Mouse (Mus musculus) T-helper 2 cell (primary cell): ENCODE data around the gene Tmem144.

Experiments used
- in situ Hi-C: fragments of 300-600 bp; cut with MboI, MseI; formaldehyde crosslinking; loops from one replicate; pipeline ENCODE4 v1.15.1; 2025; ENCODE audit warnings: high pct_unique_total_duplicates

The Tmem144 gene

GRCm38 (mm10) chr3:79811632-79812031 is 40.9 kb downstream of the Tmem144 start:
- in situ Hi-C loops = loop anchor here (5.0 to 25.0 kb wide), 2 partner anchors 144 to 849 kb away; no protein-coding TSS in a partner anchor

- in situ Hi-C loops = loop anchor here (5.0 to 25.0 kb wide), 2 partner anchors 143 to 848 kb away; no protein-coding TSS in a partner anchor
These were observed 42.0 kb downstream of the Tmem144 start for GRCm38 (mm10) chr3:79810563-79810962.

- in situ Hi-C loops = loop anchor here (25.0 kb wide), 1 partner anchor 847 kb away; no protein-coding TSS in a partner anchor
These were observed 43.4 kb downstream of the Tmem144 start for GRCm38 (mm10) chr3:79809180-79809567.

GRCm38 (mm10) chr3:79808530-79809179 is 43.9 kb downstream of the Tmem144 start:
- in situ Hi-C loops = loop anchor here (25.0 kb wide), 1 partner anchor 846 kb away; no protein-coding TSS in a partner anchor

GRCm38 (mm10) chr3:79800761-79801160 is 51.8 kb downstream of the Tmem144 start:
- in situ Hi-C loops = loop anchor here (25.0 kb wide), 1 partner anchor 838 kb away; no protein-coding TSS in a partner anchor

- in situ Hi-C loops = loop anchor here (5.0 kb wide), 1 partner anchor 50 kb away; no protein-coding TSS in a partner anchor
These were observed 60.3 kb downstream of the Tmem144 start for GRCm38 (mm10) chr3:79792307-79792706.

GRCm38 (mm10) chr3:79790324-79790723 is 62.2 kb downstream of the Tmem144 start:
- in situ Hi-C loops = loop anchor here (5.0 kb wide), 1 partner anchor 48 kb away; no protein-coding TSS in a partner anchor

- in situ Hi-C loops = loop anchor here (10.0 kb wide), 1 partner anchor 1005 kb away; no protein-coding TSS in a partner anchor
These were observed 63.0 kb downstream of the Tmem144 start for GRCm38 (mm10) chr3:79789554-79789953.

- in situ Hi-C loops = loop anchor here (10.0 kb wide), 1 partner anchor 1004 kb away; no protein-coding TSS in a partner anchor
These were observed 63.6 kb downstream of the Tmem144 start for GRCm38 (mm10) chr3:79788959-79789358.

- in situ Hi-C loops = loop anchor here (10.0 kb wide), 1 partner anchor 1000 kb away; no protein-coding TSS in a partner anchor
These were observed 68.2 kb downstream of the Tmem144 start for GRCm38 (mm10) chr3:79784362-79784736.

GRCm38 (mm10) chr3:79783630-79784361 is 68.8 kb downstream of the Tmem144 start:
- in situ Hi-C loops = loop anchor here (10.0 kb wide), 1 partner anchor 999 kb away; no protein-coding TSS in a partner anchor

GRCm38 (mm10) chr3:79772701-79773100 is 79.9 kb downstream of the Tmem144 start:
- in situ Hi-C loops = no loop called here
